Mouse (Mus musculus) thymus, adult 2 months (tissue): Measurements from ENCODE around the gene Ranbp10. TPM values are rescaled to one million over a fixed set of nuclear protein-coding genes. Genes with fewer than 3 reads are reported as not detected.
A peak's percentile ranks its signal among the peaks of the same experiment; 100 is the strongest.

Experiments
- DNase-seq: peaks from one replicate; pipeline ENCODE4 v3.0.0; 2021
- H3K27ac ChIP-seq: fragments of 200-500 bp; 2 replicates; pipeline ENCODE4 v1.5.1; 2012; ENCODE audit warnings: low read length, control low read depth; ENCODE audit not compliant: control insufficient read depth, insufficient read depth
- H3K27me3 ChIP-seq: fragments of 200-500 bp; 2 replicates; pipeline ENCODE4 v1.6.1; 2012; ENCODE audit warnings: mild to moderate bottlenecking, low read length, moderate library complexity, mixed read lengths; ENCODE audit not compliant: control insufficient read depth, insufficient read depth
- H3K36me3 ChIP-seq: fragments of 200-500 bp; 2 replicates; pipeline ENCODE4 v1.6.1; 2012; ENCODE audit warnings: mild to moderate bottlenecking, low read length, moderate library complexity; ENCODE audit not compliant: control insufficient read depth, insufficient read depth
- H3K4me1 ChIP-seq: fragments of 200-500 bp; replicated peaks from 2 replicates; pipeline ENCODE4 v1.6.1; 2012; ENCODE audit warnings: low read length; ENCODE audit not compliant: control insufficient read depth, insufficient read depth
- H3K4me3 ChIP-seq: fragments of 200-500 bp; 2 replicates; pipeline ENCODE4 v1.5.1; 2012; ENCODE audit warnings: mild to moderate bottlenecking, low read length, control low read depth, moderate library complexity; ENCODE audit not compliant: control insufficient read depth, insufficient read depth
- CTCF ChIP-seq: fragments of 200-500 bp; IDR thresholded peaks from 2 replicates; pipeline ENCODE4 v1.5.1; 2012; ENCODE audit warnings: mild to moderate bottlenecking, control low read depth, low read length, moderate library complexity, borderline replicate concordance; ENCODE audit not compliant: control insufficient read depth, poor library complexity, insufficient read depth; ENCODE audit errors: extremely low read depth
- POLR2A ChIP-seq: fragments of 200-500 bp; IDR thresholded peaks from 2 replicates; pipeline ENCODE4 v1.6.1; 2012; ENCODE audit warnings: mild to moderate bottlenecking, low read length, control low read depth, moderate library complexity; ENCODE audit not compliant: control insufficient read depth, poor library complexity, insufficient read depth; ENCODE audit errors: extremely low read depth
- WGBS: fragments of 180-500 bp; shearing (Covaris S2); methylation state at CpG from one replicate; pipeline ENCODE4 v1.1.7; 2018; 5-methylcytosine and 5-hydroxymethylcytosine counted together
- polyA plus RNA-seq: library from polyadenylated mRNA; depleted of rRNA; stranded (reverse); fragments of >200 nt; gene quantifications from 2 replicates; pipeline ENCODE4 v1.2.3, GENCODE M21; 2012

Gene Ranbp10
- polyA plus RNA-seq, 1 experiment = 47.1 TPM

- DNase-seq = no peak
- H3K27ac ChIP-seq = no peak overlapping the region
- H3K27me3 ChIP-seq = no peaks in the 10 kb centered on the region
- H3K4me1 ChIP-seq = no peaks in the 10 kb centered on the region
- no peak for TF ChIP-seq CTCF
- TF ChIP-seq POLR2A = no peak
- WGBS = 100% methylated on average over 1 of the region's 1 CpGs
- H3K4me3 ChIP-seq = no peak overlapping the region
- peaks cover 59% of the 10 kb centered on the region for H3K36me3 ChIP-seq
Measured at GRCm38 (mm10) chr8:105773441-105773861, 53.7 kb downstream of the Ranbp10 start.

DNA sequence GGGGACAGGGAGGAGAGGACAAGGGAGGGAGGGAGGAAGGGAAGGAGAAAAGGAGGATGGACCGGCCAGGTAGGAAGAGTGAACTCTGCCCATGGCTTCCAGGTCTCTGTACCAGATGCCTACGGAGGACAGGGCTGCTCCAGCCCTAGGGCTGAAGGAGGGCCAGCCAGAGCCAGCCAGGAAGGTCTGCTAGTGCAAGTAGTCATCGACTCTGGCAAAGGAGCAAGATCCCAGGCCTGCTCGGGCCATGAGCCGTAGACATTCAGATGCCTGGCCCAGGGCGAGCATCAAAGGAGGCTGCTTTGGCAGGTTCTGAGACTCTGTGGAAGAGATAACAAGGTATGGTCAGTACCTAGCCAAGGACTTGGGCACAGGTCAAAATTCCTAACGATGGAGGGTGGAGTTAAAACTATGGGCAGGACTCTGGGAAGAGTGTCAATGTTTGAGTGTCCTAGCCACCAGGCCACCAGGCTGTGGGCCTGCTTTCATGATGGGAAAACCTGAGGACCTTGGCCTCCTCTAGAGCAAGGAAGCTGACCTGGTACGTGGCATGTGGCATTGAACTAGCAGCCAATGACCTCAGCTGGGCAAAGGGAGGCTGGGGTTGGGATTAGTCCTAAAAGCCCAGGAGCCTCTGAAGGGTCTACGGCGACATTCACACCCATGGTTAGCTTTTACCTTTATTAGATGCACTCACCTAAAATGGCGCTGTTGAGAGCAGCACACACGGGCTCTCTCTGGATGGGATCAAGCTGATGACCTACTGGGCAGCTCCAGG is 55.6 kb downstream of the Ranbp10 start:
- DNase-seq = no peak
- Histone ChIP-seq H3K36me3 (peaks cover 61% of the 10 kb centered on the region), H3K4me3 (no peak overlapping the region), H3K4me1 (no peaks in the 10 kb centered on the region), H3K27ac (no peak overlapping the region), H3K27me3 (no peaks in the 10 kb centered on the region)
- WGBS = 98% methylated on average over 12 of the region's 12 CpGs
- TF ChIP-seq CTCF (no peak), POLR2A (no peak)

- TF ChIP-seq POLR2A (no peak), CTCF (peak; percentile 59; the same call in 1 of the 2 replicates)
- Histone ChIP-seq H3K4me3 (no peak overlapping the region), H3K27me3 (no peaks in the 10 kb centered on the region), H3K36me3 (peaks cover 53% of the 10 kb centered on the region), H3K27ac (no peak overlapping the region), H3K4me1 (no peaks in the 10 kb centered on the region)
- peak; percentile 26 for DNase-seq
- WGBS = 91% methylated on average over 1 of the region's 1 CpGs
Measured at GRCm38 (mm10) chr8:105770609-105771008, 56.5 kb downstream of the Ranbp10 start.

- Histone ChIP-seq H3K27ac (no peak overlapping the region), H3K4me3 (no peak overlapping the region), H3K4me1 (no peaks in the 10 kb centered on the region), H3K36me3 (peaks cover 38% of the 10 kb centered on the region), H3K27me3 (no peaks in the 10 kb centered on the region)
- no peak for DNase-seq
- TF ChIP-seq CTCF (no peak), POLR2A (no peak)
- 96% methylated on average over 5 of the region's 5 CpGs for WGBS
Measured at GRCm38 (mm10) chr8:105768485-105769257, 58.5 kb downstream of the Ranbp10 start.

- TF ChIP-seq CTCF (0 out of 2 replicates have a peak, but pooled peaks have one; percentile 30), POLR2A (peak; percentile 39; the same call in 1 of the 2 replicates)
- Histone ChIP-seq H3K4me3 (peak within 1 kb of the TSS; percentile 71), H3K36me3 (no peaks in the 10 kb centered on the region), H3K27me3 (no peaks in the 10 kb centered on the region), H3K4me1 (peaks cover 14% of the 10 kb centered on the region), H3K27ac (no peak within 1 kb of the TSS)
- DNase-seq = peak; percentile 100
- WGBS = 4% methylated on average over 57 of the region's 57 CpGs
Measured at GRCm38 (mm10) chr8:105758277-105759108, 68.7 kb downstream of the Ranbp10 start, which contains the start of gene Gfod2. Gene Gfod2 (minus strand): TSS chr8:105758664.

DNA sequence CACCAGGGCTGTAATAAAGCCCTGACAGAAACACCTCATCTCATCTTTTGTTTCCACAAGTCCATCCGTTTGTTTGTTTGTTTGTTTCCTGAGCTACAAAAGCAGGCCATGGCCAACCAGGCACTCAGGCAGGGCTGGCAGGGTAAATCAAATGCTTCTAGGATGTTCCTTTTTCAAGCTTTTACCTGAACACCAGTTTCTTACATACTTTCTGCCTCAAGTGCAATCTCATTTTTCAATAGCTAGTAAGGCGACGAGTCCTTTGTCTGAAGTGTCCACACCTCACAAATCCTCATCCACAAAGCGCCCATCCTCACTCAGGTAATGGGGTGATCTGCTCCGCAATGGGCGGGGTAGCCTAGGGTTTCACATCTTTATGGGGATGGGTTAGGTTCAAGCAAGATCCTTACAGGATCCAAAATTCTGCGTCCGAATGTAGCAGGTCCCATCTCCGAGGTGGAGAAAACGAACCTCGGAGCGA is 69.3 kb downstream of the Ranbp10 start:
- WGBS = 14% methylated on average over 12 of the region's 12 CpGs
- H3K27me3 ChIP-seq = no peaks in the 10 kb centered on the region
- H3K36me3 ChIP-seq = no peaks in the 10 kb centered on the region
- H3K4me3 ChIP-seq = peak overlapping the region; percentile 71
- no peak for TF ChIP-seq POLR2A
- TF ChIP-seq CTCF = no peak
- no peak overlapping the region for H3K27ac ChIP-seq
- peaks cover 14% of the 10 kb centered on the region for H3K4me1 ChIP-seq
- DNase-seq = no peak
